Mouse (Mus musculus) naive thymus-derived CD4-positive, alpha-beta T cell, adult 2 months (primary cell): ENCODE results near the gene Med24.

Experiments used
- DNase-seq: peaks from one replicate; pipeline ENCODE4 v3.0.0-alpha.2; 2011; ENCODE audit warnings: low read depth

Gene Med24

DNA sequence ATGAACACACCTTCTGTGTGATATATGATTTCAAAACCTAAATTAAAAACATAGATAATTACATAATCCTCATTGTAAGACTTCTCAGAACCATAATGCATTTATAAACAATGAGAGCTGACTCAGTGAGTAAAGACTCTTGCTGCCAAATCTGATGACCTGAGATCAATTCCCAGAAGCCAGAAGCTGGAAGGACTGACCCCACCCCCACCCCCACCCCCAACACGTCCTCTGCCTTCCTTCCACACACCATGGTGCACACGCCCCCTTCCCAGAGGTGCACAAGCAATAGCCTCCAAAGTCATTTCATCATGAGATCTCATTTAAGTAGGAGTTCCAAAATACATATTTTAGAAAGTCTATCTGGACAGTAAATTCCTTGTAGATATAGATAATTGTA is 8.5 kb downstream of the Med24 start:
- DNase-seq, result no peak

DNA sequence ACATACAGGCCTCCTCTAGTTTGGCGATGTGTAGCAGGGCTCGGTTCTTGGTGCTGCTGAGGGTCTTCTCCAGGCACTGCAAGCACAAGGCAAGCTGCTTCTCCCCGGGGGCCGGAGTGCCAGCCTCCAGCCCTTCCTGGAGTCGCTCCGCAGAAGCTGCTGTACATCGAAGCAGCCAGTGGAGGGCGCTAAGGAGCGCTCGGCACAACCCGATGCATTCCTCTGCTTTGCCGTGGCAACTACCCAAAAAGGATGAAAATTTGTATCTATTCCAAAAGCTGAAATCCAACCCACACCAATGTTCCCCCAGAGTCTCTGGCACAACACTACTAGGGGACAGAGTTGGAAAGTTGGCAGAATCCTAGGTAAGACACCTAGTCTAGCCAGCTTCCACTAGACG is 11.3 kb downstream of the Med24 start:
- DNase-seq, result peak; percentile 72

DNA sequence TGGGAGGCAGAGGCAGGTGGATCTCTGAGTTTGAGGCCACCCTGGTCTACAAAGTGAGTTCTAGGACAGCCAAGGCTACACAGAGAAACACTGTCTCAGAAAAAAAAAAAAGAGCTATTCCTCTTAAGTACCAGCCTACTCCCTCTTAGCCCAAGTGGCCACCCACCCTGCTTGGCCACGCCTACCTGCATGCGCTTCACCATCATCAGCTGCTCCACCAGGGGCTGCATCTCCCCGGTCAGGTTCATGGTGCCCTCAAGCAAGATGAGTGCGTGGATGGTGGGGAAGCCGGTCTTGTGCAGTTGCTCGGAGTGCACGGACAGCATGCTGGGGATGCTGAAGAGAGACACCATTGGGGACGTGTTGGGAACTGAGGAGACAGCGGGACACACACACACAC is 13.3 kb downstream of the Med24 start:
- no peak for DNase-seq

DNA sequence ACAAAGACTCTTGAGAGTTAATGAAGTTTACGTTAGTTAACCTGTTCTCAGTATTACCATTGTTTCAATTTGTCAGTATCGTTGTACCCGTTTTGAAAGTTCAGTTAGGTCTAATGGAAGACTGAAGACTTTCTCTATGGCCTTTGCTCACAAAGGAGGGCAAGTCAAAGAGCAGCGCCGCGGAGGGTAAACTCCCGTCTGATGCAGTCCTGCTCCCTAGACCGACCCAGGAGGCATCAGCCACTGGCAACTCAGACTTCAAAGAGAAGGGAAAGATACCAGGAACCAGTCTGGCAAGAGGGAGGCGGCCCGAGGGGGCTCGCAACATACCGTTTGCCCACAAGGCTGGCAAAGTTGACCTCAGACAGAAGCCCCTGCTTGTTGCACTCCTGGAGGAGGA is 15.5 kb downstream of the Med24 start:
- no peak for DNase-seq

DNA sequence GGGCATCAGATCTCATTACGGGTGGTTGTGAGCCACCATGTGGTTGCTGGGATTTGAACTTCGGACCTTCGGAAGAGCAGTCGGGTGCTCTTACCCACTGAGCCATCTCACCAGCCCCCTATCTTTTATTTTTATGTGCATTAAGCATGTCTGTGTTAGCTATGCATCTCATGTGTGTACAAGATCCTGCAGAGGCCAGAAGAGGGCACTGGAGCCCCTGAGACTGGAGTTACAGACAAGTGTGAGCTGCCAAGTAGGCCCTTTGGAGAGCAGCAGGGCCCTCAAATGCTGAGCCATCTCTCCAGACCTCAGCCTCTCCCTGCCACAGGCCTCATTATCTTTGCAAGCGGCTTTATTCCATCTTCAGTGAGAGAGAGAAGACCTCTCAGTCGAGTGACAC is 17.2 kb downstream of the Med24 start:
- peak; percentile 60 for DNase-seq

DNA sequence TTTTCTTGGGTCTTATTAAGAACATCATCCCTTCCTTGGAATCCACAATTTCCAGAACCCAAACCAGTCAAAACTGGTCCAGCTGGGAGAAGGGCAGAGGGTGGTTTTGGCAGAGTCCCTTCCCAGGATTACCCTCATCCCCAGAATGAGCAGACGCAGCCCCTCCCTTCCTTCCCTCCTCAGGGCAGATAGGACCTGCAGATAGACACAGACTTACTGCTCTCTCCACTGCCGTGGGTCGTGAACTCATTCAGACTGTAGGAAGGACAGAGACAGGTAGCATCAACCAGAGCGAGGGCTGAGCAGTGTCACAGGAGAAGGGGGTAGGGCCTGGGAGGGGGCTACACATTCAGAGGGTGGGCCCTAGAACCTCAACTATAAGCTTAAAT is 18.2 kb downstream of the Med24 start:
- no peak for DNase-seq

DNA sequence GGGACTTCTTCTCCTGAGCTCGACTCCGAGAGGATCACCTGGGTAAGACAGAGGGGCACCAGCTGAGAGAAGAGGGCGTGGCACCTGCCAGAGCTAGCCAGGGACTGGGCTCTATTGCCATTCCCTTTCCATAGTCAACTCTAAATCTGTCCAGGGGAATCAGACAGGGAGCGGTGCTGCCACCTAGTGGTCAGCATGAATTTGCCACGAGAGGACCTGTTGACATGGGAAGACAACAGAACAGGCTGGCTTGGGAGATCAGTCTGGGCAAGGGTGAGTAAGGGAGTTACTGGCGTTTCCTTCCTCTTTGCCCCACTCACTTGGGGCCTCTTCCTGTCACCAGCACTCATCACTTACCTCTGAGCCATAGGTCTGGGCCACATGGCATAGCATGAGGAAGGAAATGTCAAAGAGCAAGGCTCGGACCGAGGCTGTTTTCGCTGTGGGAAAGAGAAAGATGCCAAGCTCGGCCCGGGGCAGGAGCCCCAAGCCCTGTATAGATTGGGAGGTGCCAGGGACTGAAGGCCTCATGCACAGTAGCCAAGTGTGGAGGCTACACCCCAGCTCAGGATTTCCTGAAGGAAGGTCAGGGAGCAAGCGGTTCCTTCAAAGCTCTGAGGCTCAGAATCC is 18.7 kb downstream of the Med24 start:
- DNase-seq, result peak; percentile 88

DNA sequence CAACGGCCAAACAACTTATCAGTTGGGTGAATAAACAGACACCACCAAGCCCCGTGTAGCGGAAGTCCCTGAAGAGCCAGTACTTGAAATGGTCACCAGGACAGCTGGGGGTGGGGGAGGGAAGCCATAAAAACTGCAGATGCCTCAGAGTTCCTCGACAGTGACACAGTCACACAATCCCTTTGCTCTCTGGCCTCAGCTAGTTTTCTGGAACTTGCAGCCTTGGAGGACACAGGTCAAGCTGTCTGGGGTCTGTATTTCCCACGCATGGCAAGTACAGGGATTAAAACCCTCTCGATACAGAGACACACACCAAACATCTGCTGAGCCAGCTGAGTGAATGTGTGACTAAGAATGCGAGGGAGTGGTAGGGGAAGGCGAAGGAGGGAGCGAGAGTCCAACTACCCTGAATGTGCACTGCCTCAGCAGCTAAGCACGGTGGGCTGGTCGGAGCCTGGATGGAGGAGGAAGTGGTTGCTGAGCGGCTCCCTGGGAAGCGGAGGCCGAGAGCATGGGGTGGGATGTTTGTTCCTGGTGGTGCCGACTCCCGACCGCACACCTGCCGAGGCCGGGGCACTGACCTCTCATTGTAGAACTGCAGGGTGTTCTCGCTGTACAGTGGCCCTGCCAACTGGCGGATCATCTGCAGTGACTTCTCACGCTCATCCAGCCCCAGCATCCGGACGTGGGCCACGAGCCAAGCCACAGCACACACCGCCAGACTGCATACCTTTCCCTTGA is 20.1 kb downstream of the Med24 start:
- DNase-seq, result peak; percentile 52

DNA sequence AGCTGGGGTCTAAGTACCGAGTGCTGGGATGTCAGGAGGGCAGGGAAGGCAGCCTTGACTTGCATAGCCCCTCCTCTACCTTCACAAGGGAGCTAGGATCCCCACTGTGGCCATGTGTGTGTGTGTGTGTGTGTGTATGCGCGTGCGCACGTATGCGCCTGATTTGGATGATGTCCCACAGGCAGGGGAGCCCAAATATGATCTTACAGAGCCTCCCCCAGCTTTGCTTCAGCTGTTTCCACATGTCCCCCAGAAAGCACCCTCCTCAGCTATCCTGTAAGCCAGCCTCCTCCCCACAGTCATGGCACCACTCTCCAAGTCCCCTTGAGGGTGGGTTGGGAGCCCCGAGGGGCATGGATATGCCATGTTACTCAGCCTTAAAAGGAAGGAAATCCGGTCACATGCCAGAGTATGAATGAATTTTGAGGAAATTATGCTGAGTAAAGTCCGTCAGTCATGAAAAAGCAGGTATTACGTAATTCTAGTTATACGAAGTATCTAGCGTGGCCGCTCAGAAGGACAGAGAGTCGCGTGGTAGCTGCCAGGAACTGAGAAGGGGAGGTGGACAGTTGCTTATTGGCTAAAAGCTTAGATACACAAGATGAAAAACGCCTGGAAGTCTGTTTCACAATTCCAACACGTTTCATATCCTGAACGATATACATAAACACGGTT is 20.8 kb downstream of the Med24 start:
- no peak for DNase-seq

DNA sequence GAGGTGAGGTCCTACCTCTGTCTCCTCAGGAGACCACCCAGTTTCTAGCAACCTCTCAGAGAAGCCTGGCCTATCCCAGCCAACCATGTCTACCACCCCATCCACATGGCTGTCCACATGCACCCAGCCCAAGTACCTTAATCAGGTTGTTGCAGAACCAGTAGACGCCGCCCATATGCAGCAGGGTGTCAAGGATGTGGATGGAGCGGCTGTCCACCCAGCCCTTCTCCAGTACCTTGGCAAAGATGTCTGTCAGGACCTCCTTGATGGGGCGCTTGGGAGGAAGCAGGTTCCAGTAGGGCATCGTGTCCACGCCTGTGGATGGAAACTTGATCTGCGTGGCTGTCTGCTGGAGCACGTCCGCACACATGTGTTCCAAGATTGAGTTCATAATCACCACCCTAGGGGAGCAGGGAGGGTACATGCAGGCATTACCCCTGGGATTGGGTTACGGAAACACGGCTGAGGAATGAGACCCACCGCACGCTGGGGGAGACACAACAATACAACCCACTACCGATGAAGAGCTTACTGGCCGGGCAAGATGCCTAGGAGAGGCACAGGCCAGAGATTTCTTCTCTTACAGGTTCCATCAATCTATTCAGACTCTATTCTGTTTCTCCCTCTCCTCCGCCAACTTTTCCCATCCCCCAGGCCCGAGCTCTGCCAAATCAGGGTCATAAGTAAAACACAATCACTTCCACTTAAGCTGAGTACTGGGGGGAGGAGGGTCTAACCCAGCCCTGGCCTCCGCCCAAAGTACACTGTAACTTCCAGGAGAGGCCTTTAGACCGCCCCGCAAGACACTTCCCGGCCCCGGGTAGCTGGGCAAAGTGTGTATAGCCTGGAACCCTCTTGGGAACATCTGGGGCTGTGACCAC is 21.6 kb downstream of the Med24 start:
- DNase-seq, result no peak

DNA sequence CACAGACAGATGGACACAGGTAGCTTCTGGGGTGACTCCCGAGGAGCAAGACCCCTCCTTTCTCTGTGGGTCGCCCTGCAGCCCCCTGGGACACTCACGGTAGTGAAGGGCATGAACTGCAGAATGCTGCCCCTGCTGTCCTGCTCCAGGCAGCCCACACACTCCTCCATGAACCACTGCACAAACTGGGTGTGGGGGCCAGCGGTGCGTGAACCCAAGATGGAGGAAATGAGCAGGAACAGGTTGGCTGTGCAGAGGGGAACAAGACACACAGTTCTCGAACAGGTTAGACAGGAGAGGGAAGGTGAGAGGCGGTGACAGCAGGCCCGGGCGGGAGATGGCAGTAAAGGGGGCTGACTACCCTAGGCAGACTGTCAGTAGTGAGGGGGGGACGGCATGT is 24.2 kb downstream of the Med24 start:
- no peak for DNase-seq

DNA sequence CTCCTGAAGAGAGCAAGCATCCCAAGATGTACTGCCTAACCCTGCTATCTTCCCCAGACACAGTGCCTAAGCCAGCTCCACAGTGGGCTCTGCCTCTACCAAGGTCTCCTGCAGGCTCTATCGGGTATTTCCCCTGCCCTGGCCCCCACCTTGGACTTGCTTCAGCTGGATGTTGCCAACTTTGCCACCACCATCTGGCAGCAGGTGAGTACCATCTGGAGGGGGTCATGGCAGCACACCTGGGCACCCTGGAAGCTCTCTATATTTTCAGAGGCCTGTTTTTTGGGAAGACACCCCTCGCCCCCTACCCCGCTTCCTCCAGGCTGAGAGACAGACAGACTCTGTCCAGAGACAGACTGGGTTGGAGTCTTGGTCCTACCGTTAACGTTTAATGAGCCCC is 26.9 kb downstream of the Med24 start:
- DNase-seq, result no peak

DNA sequence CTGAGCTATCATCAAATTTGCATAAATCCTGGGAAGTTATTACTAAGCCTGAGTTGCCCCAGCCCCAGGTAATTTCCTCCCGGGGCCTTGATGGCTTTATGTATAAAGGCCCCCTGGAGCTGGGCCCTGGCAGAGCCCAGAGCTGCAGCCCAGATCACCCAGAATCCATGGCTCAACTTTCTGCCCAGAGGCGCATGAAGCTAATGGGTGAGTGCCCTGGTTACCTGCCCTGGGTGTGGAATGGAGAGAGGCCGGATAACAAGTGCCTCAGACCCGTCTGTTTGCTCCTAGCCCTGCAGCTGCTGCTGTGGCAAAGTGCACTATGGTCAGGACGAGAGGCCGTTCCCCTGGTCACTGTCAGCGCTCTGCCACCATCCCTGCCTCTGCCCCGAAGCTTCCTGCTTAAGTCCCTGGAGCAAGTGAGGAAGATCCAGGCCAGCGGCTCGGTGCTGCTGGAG is 28.0 kb downstream of the Med24 start, which contains the start of gene Csf3:
Csf3 (plus strand) TSS at position 51 of the 458 bp plus-strand sequence.
- no peak for DNase-seq

DNA sequence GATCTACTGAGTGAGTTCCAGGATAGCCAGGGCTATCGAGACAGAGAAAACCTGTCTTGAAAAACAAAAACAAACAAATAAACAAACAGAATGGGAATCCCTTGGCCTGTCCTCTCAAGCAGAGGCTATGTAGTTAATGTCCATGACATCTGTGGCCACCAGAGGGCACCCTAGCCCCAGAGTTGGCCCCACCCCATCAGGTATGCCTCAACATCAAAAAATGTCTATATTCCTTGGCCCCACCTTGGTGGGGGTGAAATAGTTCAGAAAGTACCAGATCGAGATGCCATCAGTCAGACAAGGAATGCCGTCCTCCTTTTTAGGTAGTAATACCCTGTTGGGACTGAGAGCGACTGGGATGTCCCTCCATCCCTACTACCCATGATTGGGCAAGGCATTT is 29.3 kb downstream of the Med24 start:
- DNase-seq, result peak; percentile 89

DNA sequence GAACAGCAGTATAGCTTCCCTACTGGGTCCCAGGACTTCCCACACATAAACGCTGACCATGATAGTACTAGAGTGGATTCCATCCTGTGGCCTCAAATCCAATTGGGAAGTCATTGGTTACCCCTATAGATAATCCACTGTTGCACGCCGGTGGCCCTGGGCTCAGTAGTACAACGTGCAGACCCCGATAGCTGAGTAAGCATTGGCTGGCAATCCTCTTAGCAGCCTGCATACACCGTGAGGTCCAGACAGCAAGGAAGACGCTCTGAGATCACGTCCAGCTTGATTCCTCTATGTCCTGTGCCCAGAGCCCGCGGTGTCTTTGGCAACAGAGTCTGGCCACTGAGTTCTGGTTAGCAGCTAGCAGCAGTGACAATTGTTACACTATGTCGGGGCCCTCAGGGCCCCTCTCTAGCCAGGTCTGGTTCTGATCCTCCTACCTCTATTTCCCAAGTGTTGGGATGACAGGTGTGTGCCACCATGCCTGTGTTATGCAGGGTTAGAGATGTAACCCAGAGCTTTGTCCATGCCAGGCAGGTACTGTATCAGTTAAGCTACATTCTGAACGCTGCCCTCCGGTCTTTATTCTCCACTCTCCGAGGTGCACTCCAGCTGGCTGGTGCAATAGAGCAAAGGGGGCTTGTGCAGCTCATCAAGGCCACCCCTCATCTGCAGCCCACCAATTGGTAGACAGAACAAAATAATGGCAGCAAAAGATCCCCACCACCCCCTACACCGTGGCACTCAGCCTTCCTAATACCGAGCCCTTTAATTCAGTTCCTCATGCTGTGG is 30.2 kb downstream of the Med24 start:
- DNase-seq, result no peak

DNA sequence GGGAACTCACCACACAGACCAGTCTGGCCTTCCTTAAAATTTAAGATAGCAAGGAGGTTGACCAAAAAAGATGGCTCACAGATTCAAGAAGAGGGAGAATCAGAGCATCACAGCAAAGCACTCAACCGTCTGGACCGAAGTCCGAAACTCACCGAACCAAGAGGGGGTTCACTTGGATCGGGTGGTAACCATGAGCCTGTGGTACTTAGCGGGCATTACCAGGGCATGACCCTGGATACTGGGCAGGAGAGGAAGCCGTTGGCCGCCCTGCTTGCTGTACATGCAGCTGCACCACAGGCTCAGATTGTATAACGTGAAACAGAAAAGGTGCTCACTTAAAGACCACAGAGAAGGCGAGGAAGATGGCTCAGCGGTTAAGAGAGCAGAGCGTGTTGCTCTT is 32.0 kb downstream of the Med24 start:
- DNase-seq, result no peak

DNA sequence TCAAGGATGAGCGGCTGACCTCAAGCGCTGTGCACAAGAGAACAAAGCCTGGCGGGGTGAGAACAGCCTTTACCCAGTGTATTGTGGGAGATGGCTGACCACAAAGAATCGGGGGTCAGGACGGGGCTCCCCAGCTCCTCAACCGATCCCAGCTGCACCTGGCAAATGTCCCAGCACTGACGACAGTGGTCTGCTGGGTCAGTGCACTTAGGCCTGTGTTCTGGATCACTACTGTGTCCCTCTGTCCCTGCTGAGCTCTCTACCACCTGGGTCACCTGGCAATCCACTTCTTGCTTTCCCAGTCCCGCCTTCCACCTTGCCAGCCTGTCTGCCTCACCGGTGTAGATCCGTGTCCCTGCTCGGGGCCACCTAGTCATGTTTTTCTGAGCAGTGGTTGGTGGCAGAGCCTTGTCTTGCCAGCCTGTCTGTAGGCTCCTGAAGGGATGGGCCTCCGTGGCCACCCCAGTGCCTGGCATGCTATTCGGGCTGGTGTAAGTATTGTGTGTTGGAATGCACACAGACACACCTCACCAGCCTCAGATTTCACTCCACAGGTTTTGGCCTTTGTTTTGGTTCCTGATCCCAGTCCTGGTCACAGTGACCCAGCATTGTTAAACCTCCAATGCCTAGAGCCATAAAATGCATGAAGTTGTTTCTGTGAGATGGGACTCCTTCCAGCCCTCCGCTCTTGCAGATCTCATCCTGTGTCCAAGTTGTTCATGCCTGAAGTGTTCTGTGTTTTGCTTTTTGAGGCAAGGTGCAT is 32.6 kb downstream of the Med24 start:
- DNase-seq, result no peak

DNA sequence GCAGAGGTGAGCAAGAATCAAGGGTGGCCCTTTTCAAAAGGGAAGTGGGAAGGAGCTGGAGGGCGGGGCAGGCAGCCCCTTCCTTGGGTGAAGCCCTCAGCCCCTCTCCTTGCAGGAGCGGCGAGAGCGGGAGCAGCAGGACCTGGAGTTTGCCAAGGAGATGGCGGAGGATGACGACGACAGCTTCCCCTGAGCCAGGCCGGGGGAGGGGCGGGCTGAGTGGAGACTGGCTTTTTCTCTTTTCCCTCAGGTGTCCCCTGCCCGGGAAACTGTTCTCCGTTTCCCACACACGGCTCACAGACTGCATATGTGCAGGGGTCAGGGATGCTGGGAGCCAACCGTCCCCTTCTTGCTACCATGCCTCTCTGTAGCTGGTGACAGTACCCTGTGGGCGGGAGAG is 33.8 kb downstream of the Med24 start:
- no peak for DNase-seq

DNA sequence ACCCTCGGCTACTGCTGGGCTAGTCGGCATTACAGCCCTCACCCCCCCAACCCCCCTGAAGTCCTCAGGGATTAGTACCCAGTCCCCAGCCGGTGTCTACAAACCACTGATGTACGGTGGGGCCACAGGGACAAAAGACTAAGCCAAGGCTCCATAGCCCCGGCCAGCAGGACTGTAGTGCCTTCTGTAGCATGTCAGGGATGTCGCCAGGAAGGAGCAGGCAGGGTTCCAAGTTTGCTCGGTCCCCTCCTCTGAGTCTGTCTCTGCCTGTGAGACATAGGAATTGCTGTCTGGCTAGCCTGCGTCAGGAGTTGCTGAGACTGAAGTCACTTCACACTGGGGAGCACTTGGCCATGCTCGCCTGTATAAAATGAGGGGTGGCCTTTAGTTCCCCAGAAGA is 34.9 kb downstream of the Med24 start:
- DNase-seq, result no peak

DNA sequence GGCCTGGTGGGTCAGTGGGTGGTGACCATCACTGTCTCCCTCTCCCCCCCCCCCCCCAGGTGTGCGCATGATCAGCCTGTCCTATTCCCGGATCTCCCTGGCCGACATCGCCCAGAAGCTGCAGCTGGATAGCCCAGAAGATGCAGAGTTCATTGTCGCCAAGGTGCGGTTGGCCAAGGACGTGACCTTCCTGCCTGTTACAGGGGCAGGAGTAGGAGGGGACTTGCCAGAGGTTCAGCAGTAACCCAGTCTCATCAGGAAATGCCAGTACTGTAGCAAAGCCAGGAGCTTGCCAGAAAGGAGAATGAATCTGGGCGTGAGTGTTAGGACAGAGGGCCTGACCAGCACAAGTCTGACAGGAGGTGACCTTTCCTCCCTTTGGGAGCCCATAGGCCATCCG is 35.5 kb downstream of the Med24 start:
- no peak for DNase-seq

DNA sequence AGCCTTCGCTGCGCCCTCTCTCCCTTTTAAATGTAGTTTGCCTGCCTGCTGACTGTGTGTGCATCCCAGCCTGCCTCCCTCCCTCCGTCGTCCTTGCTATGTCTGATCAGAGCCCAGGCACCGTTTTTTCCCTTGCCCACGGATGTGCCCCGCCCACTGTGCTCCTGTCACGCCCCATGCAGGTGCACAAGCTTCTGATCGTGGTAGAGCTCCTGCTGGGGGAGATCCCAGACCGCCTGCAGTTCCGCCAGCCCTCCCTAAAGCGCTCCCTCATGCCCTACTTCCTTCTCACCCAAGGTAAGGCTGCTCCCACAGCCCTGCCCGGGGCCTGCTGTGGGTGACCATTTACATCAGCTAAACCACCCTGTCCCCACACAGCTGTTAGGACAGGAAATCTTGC is 36.0 kb downstream of the Med24 start:
- DNase-seq, result no peak
